Mouse (Mus musculus) lung, adult 2 months (tissue): ENCODE measurements around the gene Ccl21b. TPM values are rescaled to one million over a fixed set of nuclear protein-coding genes. Genes with fewer than 3 reads are reported as not detected.
"Not testable (repeated sequence)": the region's sequence is repeated elsewhere in the genome, so short reads cannot be mapped to it uniquely, and the experiment has no call there.

ENCODE experiments used
- DNase-seq: peaks from one replicate; pipeline ENCODE4 v3.0.0; 2022
- H3K4me1 ChIP-seq: fragments of 200-500 bp; 2 replicates; pipeline ENCODE4 v1.6.1; 2011; ENCODE audit warnings: low read length; ENCODE audit not compliant: control insufficient read depth, insufficient read depth
- H3K4me3 ChIP-seq: fragments of 200-500 bp; replicated peaks from 2 replicates; pipeline ENCODE3; 2011; ENCODE audit warnings: low read depth, mild to moderate bottlenecking, control low read depth, low read length; ENCODE audit errors: extremely low read depth
- WGBS: fragments of 180-500 bp; shearing (Covaris S2); methylation state at CpG from one replicate; pipeline ENCODE4 v1.1.7; 2018; 5-methylcytosine and 5-hydroxymethylcytosine counted together
- polyA plus RNA-seq: library from polyadenylated mRNA; depleted of rRNA; stranded (reverse); fragments of >200 nt; gene quantifications from 2 replicates; pipeline ENCODE4 v1.2.3, GENCODE M21; 2012; rRNA removed

The Ccl21b gene
- polyA plus RNA-seq = 4.7 and 12.9 TPM in 2 replicates

GRCm38 (mm10) chr4:42255467-42255866 lies at the start of gene Ccl21b:
Gene Ccl21b (plus strand): TSS chr4:42255767.
- H3K4me3 ChIP-seq, H3K4me1 ChIP-seq, DNase-seq: not testable (repeated sequence)
- no CpG with 5 or more reads among the region's 5 CpGs for WGBS

GRCm38 (mm10) chr4:42240339-42240738 lies 15.2 kb upstream of the Ccl21b start, which contains the start of gene Gm10600:
Gene Gm10600 (plus strand): TSS chr4:42240639.
- DNase-seq, H3K4me1 ChIP-seq, H3K4me3 ChIP-seq: not testable (repeated sequence)
- no CpG with 5 or more reads among the region's 4 CpGs for WGBS

- H3K4me3 ChIP-seq, H3K4me1 ChIP-seq, DNase-seq: not testable (repeated sequence)
- no CpG with 5 or more reads among the region's 18 CpGs for WGBS
These were observed 38.4 kb downstream of the Ccl21b start, which contains the start of gene Gm21953 for GRCm38 (mm10) chr4:42293967-42294366. Gene Gm21953 (plus strand): TSS chr4:42294267.

Other genes with a start within 250 kb of the Ccl21b start
- 0.12 TPM in 1 of 2 replicates, not detected in the other for gene Gm21093, start 221.0 kb upstream of the Ccl21b start, polyA plus RNA-seq
- not detected in 2 replicates for gene Gm3893, start 164.6 kb upstream of the Ccl21b start, polyA plus RNA-seq
- not detected in 2 replicates for gene Gm13304, start 140.9 kb upstream of the Ccl21b start, polyA plus RNA-seq
- not detected in 2 replicates for gene Gm13306, start 102.3 kb upstream of the Ccl21b start, polyA plus RNA-seq
- 0.15 and 0.63 TPM in 2 replicates for gene Gm13305, start 87.2 kb upstream of the Ccl21b start, polyA plus RNA-seq
- not detected in 2 replicates for gene Gm10600, start 15.1 kb upstream of the Ccl21b start, polyA plus RNA-seq
- gene Gm21953, start 38.5 kb downstream of the Ccl21b start, polyA plus RNA-seq = not detected in 2 replicates
- not detected in 2 replicates for gene Fam205a3, start 62.6 kb downstream of the Ccl21b start, polyA plus RNA-seq
- gene Gm21586, start 183.6 kb downstream of the Ccl21b start, polyA plus RNA-seq = not detected in 2 replicates
- 0.06 and 0.13 TPM in 2 replicates for gene Gm2163, start 211.0 kb downstream of the Ccl21b start, polyA plus RNA-seq